Mouse (Mus musculus): ENCODE data around the gene Mindy4. TPM values are rescaled to one million over a fixed set of nuclear protein-coding genes. Genes with fewer than 3 reads are reported as not detected.

Gene Mindy4
- polyA plus RNA-seq, 1 experiment from 2014 or later, result 11.7 TPM

- no peaks in the 10 kb centered on the region for H3K27me3 ChIP-seq (replicated peaks)
- H3K9me3 ChIP-seq, result no peaks in the 10 kb centered on the region
- no peak overlapping the region for H3K4me3 ChIP-seq
- H3K9ac ChIP-seq, result no peak overlapping the region
- H3K4me2 ChIP-seq (replicated peaks), result no peak overlapping the region
- H3K36me3 ChIP-seq, result peaks cover 27% of the 10 kb centered on the region
- no peak for ATAC-seq (ENCODE audit: low FRiP score, low read depth)
- H3K4me1 ChIP-seq, result no peaks in the 10 kb centered on the region
- H3K27ac ChIP-seq, result no peak overlapping the region
- 93% methylated on average over 9 of the region's 9 CpGs for WGBS
These were observed 15.0 kb downstream of the Mindy4 start for GRCm38 (mm10) chr6:55218232-55218631.

- H3K4me3 ChIP-seq, result no peak overlapping the region
- H3K4me2 ChIP-seq (replicated peaks), result no peak overlapping the region
- no peak overlapping the region for H3K9ac ChIP-seq
- no peaks in the 10 kb centered on the region for H3K9me3 ChIP-seq
- WGBS, result 90% methylated on average over 8 of the region's 8 CpGs
- H3K27ac ChIP-seq, result no peak overlapping the region
- no peaks in the 10 kb centered on the region for H3K27me3 ChIP-seq (replicated peaks)
- ATAC-seq (ENCODE audit: low FRiP score, low read depth), result no peak
- no peaks in the 10 kb centered on the region for H3K4me1 ChIP-seq
- H3K36me3 ChIP-seq, result peaks cover 17% of the 10 kb centered on the region
These were observed 20.8 kb downstream of the Mindy4 start for GRCm38 (mm10) chr6:55223986-55224385.

- Histone ChIP-seq H3K27me3 (replicated peaks) (no peaks in the 10 kb centered on the region), H3K4me2 (replicated peaks) (no peak overlapping the region), H3K4me3 (no peak overlapping the region), H3K36me3 (peaks cover 4% of the 10 kb centered on the region; the same call in 1 of the 2 replicates), H3K9ac (no peak overlapping the region), H3K27ac (no peak overlapping the region), H3K9me3 (no peaks in the 10 kb centered on the region), H3K4me1 (no peaks in the 10 kb centered on the region)
- no peak for ATAC-seq (ENCODE audit: low FRiP score, low read depth)
- 80% methylated on average over 8 of the region's 8 CpGs for WGBS
These were observed 26.9 kb downstream of the Mindy4 start for GRCm38 (mm10) chr6:55230048-55230447.

GRCm38 (mm10) chr6:55232101-55232500 is 28.9 kb downstream of the Mindy4 start:
- H3K4me1 ChIP-seq, result no peaks in the 10 kb centered on the region
- H3K36me3 ChIP-seq, result peaks cover 4% of the 10 kb centered on the region; the same call in 1 of the 2 replicates
- no peaks in the 10 kb centered on the region for H3K9me3 ChIP-seq
- H3K4me3 ChIP-seq, result no peak overlapping the region
- H3K9ac ChIP-seq, result no peak overlapping the region
- no peak for ATAC-seq (ENCODE audit: low FRiP score, low read depth)
- H3K27me3 ChIP-seq (replicated peaks), result no peaks in the 10 kb centered on the region
- no peak overlapping the region for H3K27ac ChIP-seq
- WGBS, result 91% methylated on average over 7 of the region's 7 CpGs
- H3K4me2 ChIP-seq (replicated peaks), result no peak overlapping the region

- no peaks in the 10 kb centered on the region for H3K9me3 ChIP-seq
- 62% methylated on average over 3 of the region's 3 CpGs for WGBS
- H3K4me3 ChIP-seq, result no peak overlapping the region
- H3K9ac ChIP-seq, result no peak overlapping the region
- H3K4me1 ChIP-seq, result no peaks in the 10 kb centered on the region
- peak; percentile 58; the same call in 1 of the 2 replicates for ATAC-seq (ENCODE audit: low FRiP score, low read depth)
- H3K27me3 ChIP-seq (replicated peaks), result no peaks in the 10 kb centered on the region
- peaks cover 4% of the 10 kb centered on the region; the same call in 1 of the 2 replicates for H3K36me3 ChIP-seq
- H3K4me2 ChIP-seq (replicated peaks), result no peak overlapping the region
- no peak overlapping the region for H3K27ac ChIP-seq
These were observed 29.5 kb downstream of the Mindy4 start for GRCm38 (mm10) chr6:55232524-55233264.

GRCm38 (mm10) chr6:55233326-55233725 is 30.1 kb downstream of the Mindy4 start:
- Histone ChIP-seq H3K4me3 (no peak overlapping the region), H3K4me2 (replicated peaks) (no peak overlapping the region), H3K9me3 (no peaks in the 10 kb centered on the region), H3K4me1 (no peaks in the 10 kb centered on the region), H3K36me3 (peaks cover 4% of the 10 kb centered on the region; the same call in 1 of the 2 replicates), H3K9ac (no peak overlapping the region), H3K27ac (no peak overlapping the region), H3K27me3 (replicated peaks) (no peaks in the 10 kb centered on the region)
- no peak for ATAC-seq (ENCODE audit: low FRiP score, low read depth)
- WGBS, result 97% methylated on average over 5 of the region's 5 CpGs

GRCm38 (mm10) chr6:55234636-55235035 is 31.5 kb downstream of the Mindy4 start:
- H3K9me3 ChIP-seq, result no peaks in the 10 kb centered on the region
- H3K4me3 ChIP-seq, result no peak overlapping the region
- H3K4me1 ChIP-seq, result no peaks in the 10 kb centered on the region
- H3K4me2 ChIP-seq (replicated peaks), result no peak overlapping the region
- 89% methylated on average over 6 of the region's 6 CpGs for WGBS
- H3K27ac ChIP-seq, result no peak overlapping the region
- H3K36me3 ChIP-seq, result peaks cover 4% of the 10 kb centered on the region; the same call in 1 of the 2 replicates
- ATAC-seq (ENCODE audit: low FRiP score, low read depth), result no peak
- H3K9ac ChIP-seq, result no peak overlapping the region
- no peaks in the 10 kb centered on the region for H3K27me3 ChIP-seq (replicated peaks)

- Histone ChIP-seq H3K4me1 (no peaks in the 10 kb centered on the region), H3K27me3 (replicated peaks) (no peaks in the 10 kb centered on the region), H3K4me2 (replicated peaks) (no peak overlapping the region), H3K9ac (no peak overlapping the region), H3K4me3 (no peak overlapping the region), H3K27ac (no peak overlapping the region), H3K9me3 (no peaks in the 10 kb centered on the region), H3K36me3 (no peaks in the 10 kb centered on the region; the same call in 1 of the 2 replicates)
- ATAC-seq (ENCODE audit: low FRiP score, low read depth), result no peak
- WGBS, result 85% methylated on average over 4 of the region's 4 CpGs
These were observed 32.5 kb downstream of the Mindy4 start for GRCm38 (mm10) chr6:55235733-55236132.

- no peak for ATAC-seq (ENCODE audit: low FRiP score, low read depth)
- Histone ChIP-seq H3K4me3 (no peak overlapping the region), H3K9ac (no peak overlapping the region), H3K4me2 (replicated peaks) (no peak overlapping the region), H3K27ac (no peak overlapping the region), H3K9me3 (no peaks in the 10 kb centered on the region), H3K27me3 (replicated peaks) (no peaks in the 10 kb centered on the region), H3K36me3 (no peaks in the 10 kb centered on the region; the same call in 1 of the 2 replicates), H3K4me1 (no peaks in the 10 kb centered on the region)
- WGBS, result 63% methylated on average over 8 of the region's 8 CpGs
These were observed 36.7 kb downstream of the Mindy4 start for GRCm38 (mm10) chr6:55239931-55240330.

- Histone ChIP-seq H3K4me2 (replicated peaks) (no peak overlapping the region), H3K4me3 (no peak overlapping the region), H3K27ac (no peak overlapping the region), H3K27me3 (replicated peaks) (no peaks in the 10 kb centered on the region), H3K9ac (no peak overlapping the region), H3K4me1 (no peaks in the 10 kb centered on the region), H3K9me3 (no peaks in the 10 kb centered on the region), H3K36me3 (no peaks in the 10 kb centered on the region; the same call in 1 of the 2 replicates)
- WGBS, result 87% methylated on average over 9 of the region's 9 CpGs
- no peak for ATAC-seq (ENCODE audit: low FRiP score, low read depth)
These were observed 37.5 kb downstream of the Mindy4 start for GRCm38 (mm10) chr6:55240591-55241260.

GRCm38 (mm10) chr6:55241479-55241878 is 38.3 kb downstream of the Mindy4 start:
- no peak overlapping the region for H3K4me3 ChIP-seq
- H3K4me1 ChIP-seq, result no peaks in the 10 kb centered on the region
- no peak overlapping the region for H3K4me2 ChIP-seq (replicated peaks)
- no peaks in the 10 kb centered on the region; the same call in 1 of the 2 replicates for H3K36me3 ChIP-seq
- H3K9me3 ChIP-seq, result no peaks in the 10 kb centered on the region
- no peaks in the 10 kb centered on the region for H3K27me3 ChIP-seq (replicated peaks)
- WGBS, result 82% methylated on average over 5 of the region's 5 CpGs
- H3K27ac ChIP-seq, result no peak overlapping the region
- no peak overlapping the region for H3K9ac ChIP-seq
- ATAC-seq (ENCODE audit: low FRiP score, low read depth), result no peak

- H3K4me3 ChIP-seq, result no peak overlapping the region
- H3K4me1 ChIP-seq, result no peaks in the 10 kb centered on the region
- no peak overlapping the region for H3K27ac ChIP-seq
- H3K36me3 ChIP-seq, result no peaks in the 10 kb centered on the region; the same call in 1 of the 2 replicates
- H3K4me2 ChIP-seq (replicated peaks), result no peak overlapping the region
- no peaks in the 10 kb centered on the region for H3K27me3 ChIP-seq (replicated peaks)
- WGBS, result 92% methylated on average over 8 of the region's 8 CpGs
- no peak overlapping the region for H3K9ac ChIP-seq
- H3K9me3 ChIP-seq, result no peaks in the 10 kb centered on the region
- no peak for ATAC-seq (ENCODE audit: low FRiP score, low read depth)
These were observed 42.5 kb downstream of the Mindy4 start for GRCm38 (mm10) chr6:55245680-55246079.
